Mouse (Mus musculus) left cerebral cortex, adult 2 months (tissue): ENCODE measurements around the gene Ubr4. TPM values are rescaled to one million over a fixed set of nuclear protein-coding genes. Genes with fewer than 3 reads are reported as not detected.

Experiments
- DNase-seq, 2 experiments: peaks; one replicate each; pipeline ENCODE4 v3.0.0; 2021 to 2022; ENCODE audit warnings: low spot score in 2 of 2, mixed read lengths in 1 of 2; ENCODE audit errors: extremely low spot score in 1 of 2
- H3K27ac ChIP-seq: fragments of 200-600 bp; 2 replicates; pipeline ENCODE4 v1.8.1; 2022
- H3K4me3 ChIP-seq: fragments of 200-600 bp; 2 replicates; pipeline ENCODE4 v1.8.1; 2022
- CTCF ChIP-seq: fragments of 200-600 bp; IDR thresholded peaks from 2 replicates; pipeline ENCODE4 v1.8.1; 2022; ENCODE audit warnings: antibody characterized with exemption, mild to moderate bottlenecking, moderate library complexity
- intact Hi-C: fragments of 180-260 bp; cut with DNase I; formaldehyde crosslinking; loops from one replicate; pipeline ENCODE4 v1.15.1; 2025
- total RNA-seq, 2 experiments: library from RNA; stranded (reverse); gene quantifications; 2 replicates each; pipeline ENCODE4 v1.2.3; 2021

The Ubr4 gene
- total RNA-seq, 2 experiments from 2014 or later = 187 to 199 TPM

DNA sequence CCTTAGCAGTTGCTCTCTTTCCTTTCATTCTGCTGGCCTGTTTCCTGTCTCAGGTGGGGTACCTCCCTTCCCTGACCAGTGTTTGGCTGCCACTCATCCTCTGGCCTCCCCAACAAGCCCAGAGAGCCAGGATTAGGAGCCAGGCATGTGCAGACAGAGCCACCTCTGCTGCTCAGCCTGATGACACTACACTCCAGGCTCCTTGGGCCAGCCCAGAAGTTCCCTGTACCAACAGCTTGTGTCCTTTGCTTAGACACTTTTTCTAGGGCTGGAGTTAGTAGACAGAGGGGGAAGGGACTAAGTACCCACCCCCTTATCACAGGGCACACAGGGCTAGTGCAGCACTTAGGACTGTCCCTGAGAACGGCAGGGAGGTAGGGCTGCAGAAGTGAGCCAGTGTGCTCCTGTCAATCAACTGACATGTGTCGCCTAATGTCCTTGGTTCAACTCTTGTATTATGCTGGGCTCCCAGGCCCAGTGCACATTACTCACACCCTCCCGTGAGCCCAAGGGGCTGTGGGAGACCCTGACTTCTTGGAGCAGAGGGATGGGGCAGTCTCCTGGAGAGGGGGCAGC is 139.9 kb downstream of the Ubr4 start:
- Histone ChIP-seq H3K27ac (no peak overlapping the region), H3K4me3 (no peak overlapping the region)
- no peak for TF ChIP-seq CTCF
- intact Hi-C loops = loop anchor here (5.0 kb wide), 1 partner anchor 80 kb away; no protein-coding TSS in a partner anchor
- no peak for DNase-seq

DNA sequence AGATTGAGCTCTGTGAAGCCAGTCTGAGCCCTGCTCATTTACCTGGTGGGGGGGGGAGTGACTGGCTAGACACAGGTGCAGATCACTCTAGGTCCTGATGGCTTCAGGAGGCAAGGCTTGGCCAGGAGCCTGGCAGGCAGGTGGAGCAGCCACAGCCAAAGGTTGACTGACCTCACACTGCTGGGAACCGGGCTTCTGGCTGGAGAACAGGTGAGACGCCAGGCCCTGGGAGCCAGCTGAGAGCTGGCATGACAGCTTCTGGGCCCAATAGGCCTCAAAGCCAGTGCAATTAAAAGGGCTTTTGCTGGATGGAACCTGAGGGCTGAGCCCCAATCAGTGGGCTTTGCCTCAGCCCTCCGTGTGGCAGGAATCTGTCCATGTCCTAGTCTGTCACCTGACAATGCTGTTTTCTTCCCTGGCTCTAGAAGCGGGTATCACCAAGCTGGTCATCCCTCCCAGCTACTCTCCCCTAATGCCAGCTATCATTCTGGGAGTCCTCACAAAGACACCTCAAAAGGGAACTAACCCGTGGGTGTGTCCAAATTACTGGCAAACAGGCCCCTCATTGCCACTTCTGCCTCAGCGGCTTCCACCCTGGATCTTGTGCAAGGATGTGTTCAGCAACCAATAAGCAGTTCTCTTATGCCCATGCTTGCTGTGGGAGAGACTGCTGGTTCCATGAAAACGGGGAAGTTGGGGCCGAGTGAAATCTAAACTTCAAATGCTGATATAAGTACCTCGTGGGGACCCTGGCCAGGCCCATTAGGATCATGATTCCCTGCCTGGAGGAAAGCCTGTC is 141.0 kb downstream of the Ubr4 start:
- intact Hi-C loops = loop anchor here (5.0 kb wide), 1 partner anchor 79 kb away; no protein-coding TSS in a partner anchor
- no peak overlapping the region for H3K27ac ChIP-seq

DNA sequence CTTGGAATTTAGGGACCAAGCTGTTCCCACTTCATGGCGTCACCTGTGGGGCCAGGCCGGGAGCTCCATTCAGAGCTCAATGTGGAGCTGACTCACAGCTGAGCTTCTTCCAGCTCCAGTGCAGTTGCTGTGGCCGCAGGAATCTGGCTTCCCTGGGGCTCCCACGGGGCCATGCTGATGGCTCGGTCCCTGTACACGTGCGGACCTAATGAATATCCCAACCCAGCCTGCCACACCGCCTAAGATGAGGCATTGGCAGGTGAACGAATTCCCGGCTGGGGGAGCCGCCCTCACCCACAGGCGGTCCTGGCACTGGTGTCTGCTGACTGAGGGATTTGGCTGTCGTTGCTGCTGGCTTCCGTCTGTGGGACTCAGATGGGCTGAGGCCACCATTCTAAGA is 148.4 kb downstream of the Ubr4 start:
- no peak for TF ChIP-seq CTCF
- intact Hi-C loops = loop anchor here (5.0 kb wide), 1 partner anchor 66 kb away; no protein-coding TSS in a partner anchor
- no peak overlapping the region for H3K27ac ChIP-seq
- DNase-seq = no peak
- H3K4me3 ChIP-seq = no peak overlapping the region

More for the DNA sequence above, 141.0 kb downstream of the Ubr4 start:
- no peak overlapping the region for H3K4me3 ChIP-seq
- no peak for DNase-seq
- no peak for TF ChIP-seq CTCF

DNA sequence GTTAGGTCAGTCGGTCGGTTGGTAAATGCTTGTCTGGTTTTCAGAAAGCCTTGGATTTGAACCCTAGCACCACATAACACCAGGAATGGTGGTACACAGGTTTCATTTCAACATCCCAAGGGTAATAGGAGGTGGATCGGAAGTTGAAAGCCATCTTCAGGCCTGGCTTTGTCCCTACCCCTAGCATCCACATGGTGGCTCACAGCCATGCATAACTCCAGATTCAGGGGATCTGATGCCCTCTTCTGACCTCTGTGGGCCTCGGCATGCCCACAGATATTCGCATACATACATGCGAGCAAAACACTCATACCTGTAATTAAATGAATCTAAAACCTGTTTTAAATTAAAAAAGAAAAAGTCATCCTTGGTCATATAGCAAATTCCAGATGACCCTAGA is 149.3 kb downstream of the Ubr4 start:
- no peak for DNase-seq
- no peak overlapping the region for H3K27ac ChIP-seq
- intact Hi-C loops = loop anchor here (5.0 kb wide), 1 partner anchor 66 kb away; no protein-coding TSS in a partner anchor
- no peak; the same call in 1 of the 2 replicates for TF ChIP-seq CTCF
- H3K4me3 ChIP-seq = no peak overlapping the region

DNA sequence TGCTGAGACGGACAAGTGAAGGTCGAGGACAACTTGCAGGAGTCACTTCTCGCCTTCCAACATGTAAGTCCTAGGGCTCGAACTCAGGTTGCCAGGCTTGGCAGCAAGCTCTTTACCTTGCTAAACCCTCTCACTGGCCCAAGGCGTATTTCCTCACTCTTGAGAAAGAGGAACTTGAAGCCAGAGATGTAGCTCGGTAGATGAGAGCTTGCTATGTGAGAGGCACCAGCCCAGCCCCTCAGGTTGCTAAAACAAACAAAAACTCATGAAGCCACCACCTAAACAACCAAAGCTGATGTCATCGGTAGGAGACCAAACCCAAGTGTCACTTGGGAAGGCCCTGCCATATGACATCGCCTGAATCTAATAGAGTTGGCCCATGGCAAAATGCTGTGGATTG is 151.5 kb downstream of the Ubr4 start:
- Histone ChIP-seq H3K27ac (no peak overlapping the region), H3K4me3 (no peak overlapping the region)
- no peak for TF ChIP-seq CTCF
- DNase-seq = no peak
- intact Hi-C loops = loop anchor here (5.0 kb wide), 1 partner anchor 63 kb away; no protein-coding TSS in a partner anchor

DNA sequence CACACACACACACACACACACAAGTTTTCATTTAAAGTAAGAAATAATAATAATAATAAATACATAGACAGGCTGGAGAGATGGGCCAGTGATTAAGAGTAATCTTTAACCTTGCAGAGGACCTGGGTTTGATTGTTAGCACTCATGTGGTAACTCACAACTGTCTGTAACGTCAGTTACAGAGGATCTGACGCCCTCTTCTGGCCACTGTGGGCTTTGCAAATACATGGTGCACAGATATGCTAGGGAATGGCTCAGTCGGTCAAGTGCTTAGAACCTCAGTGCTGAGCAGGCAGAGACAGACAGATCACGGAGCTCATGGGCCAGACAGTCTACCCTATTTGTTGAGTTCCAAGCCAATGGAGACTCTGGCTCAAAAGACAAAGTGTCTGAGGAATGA is 153.3 kb downstream of the Ubr4 start:
- no peak overlapping the region for H3K27ac ChIP-seq
- DNase-seq = no peak
- no peak for TF ChIP-seq CTCF
- intact Hi-C loops = no loop called here
- no peak overlapping the region for H3K4me3 ChIP-seq

DNA sequence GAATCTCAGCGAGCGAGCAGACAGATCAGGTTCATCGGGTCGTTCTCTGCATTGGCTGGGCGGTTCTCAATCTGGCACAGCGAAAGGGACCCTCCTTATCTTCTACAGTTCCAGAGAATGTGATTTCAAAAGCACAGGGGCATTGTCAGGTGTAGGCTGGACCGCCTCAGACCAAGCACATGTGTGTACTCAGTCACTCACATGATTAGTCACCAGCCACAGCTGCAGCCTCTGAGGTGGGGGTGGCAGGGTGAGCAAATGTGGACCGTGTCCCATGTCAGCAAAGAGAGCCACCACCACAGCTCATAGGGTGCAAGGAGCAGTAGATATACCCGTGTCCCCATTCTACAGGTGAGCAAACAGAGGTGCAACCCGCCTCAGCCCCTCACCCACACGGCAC is 154.3 kb downstream of the Ubr4 start:
- DNase-seq = no peak
- Histone ChIP-seq H3K4me3 (no peak overlapping the region), H3K27ac (no peak overlapping the region)
- no peak for TF ChIP-seq CTCF
- intact Hi-C loops = no loop called here

DNA sequence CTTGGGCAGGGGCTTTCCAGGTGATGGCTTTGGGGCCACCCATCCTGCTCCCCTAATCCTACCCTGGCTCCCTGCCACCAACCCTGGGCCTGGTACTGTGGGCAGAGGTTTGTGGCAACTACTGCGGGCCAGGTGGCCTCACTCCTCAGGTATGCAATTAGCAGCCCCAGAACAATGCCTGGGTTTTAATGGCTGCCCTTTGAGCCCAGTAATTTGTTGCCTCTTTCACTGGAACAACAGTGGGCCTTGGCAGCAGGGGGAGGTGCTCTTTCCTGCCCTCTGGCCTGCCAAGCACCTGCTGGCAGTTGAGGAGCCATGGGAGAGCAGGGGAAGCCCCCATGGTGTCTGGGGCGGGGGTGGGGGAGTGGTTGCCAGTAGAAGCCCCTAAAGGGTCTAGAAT is 156.7 kb downstream of the Ubr4 start:
- TF ChIP-seq CTCF = no peak
- intact Hi-C loops = no loop called here
- no peak overlapping the region for H3K27ac ChIP-seq
- no peak overlapping the region for H3K4me3 ChIP-seq
- no peak for DNase-seq

DNA sequence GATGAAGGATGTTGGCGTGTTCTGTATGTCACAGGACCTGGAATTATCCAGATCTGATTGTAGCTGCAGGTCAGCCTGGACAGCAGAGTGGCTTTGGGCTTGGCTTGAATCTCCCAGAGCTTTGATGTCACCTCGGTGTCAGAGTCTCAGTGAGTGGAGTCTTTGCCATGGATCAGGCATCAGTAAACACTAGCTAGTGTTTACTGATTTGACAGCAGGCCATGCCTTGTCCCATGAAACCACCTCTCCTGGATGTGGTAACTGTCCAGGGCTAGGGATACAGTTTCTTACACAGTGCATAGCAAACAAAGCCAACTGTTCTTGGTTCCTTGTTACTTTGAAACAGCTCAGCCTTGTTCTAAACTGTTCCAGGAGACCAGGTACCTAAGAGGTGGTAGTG is 159.1 kb downstream of the Ubr4 start:
- H3K4me3 ChIP-seq = no peak overlapping the region
- intact Hi-C loops = no loop called here
- TF ChIP-seq CTCF = no peak
- H3K27ac ChIP-seq = no peak overlapping the region
- DNase-seq = no peak

DNA sequence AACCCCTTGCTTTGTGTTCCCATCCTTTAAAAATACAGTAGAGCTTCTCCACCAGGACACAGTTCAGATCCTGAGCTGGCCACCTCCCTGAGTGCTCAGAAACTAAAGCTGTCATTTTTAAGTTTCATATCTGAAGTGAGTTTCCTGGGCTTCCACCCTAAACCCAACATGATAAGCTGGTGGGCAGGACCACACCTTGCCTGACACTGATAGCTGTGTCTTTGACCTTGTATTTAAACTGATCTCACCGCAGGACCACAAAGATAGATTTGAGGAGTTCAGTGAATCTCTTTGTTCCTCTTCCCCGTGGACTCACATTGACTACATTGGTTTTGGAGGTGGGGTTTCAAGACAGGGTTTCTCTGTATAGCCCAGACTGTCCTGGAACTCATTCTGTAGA is 160.6 kb downstream of the Ubr4 start:
- intact Hi-C loops = no loop called here
- Histone ChIP-seq H3K4me3 (no peak overlapping the region), H3K27ac (no peak overlapping the region)
- TF ChIP-seq CTCF = no peak
- no peak for DNase-seq

DNA sequence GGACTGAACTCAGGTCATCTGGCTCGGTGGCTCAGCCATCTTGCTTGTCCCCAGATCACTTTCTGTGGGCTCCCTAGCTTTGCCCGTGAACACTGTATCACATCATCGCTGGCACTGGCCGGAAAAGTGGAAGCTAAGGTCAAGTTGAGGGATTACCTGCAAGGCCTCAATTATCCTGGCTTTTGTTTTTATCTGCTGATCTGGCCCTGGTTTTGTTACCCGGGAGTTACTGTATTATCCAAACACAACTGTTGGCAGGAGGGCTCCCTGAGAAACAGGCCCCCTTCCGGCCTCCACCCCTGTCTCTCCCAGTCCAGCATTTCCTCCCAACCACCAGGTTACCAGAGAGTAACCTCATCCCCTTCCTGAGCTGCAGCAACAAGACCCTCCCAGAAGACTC is 166.8 kb downstream of the Ubr4 start:
- TF ChIP-seq CTCF = no peak
- DNase-seq = no peak
- no peak overlapping the region for H3K27ac ChIP-seq
- no peak overlapping the region for H3K4me3 ChIP-seq
- intact Hi-C loops = no loop called here

DNA sequence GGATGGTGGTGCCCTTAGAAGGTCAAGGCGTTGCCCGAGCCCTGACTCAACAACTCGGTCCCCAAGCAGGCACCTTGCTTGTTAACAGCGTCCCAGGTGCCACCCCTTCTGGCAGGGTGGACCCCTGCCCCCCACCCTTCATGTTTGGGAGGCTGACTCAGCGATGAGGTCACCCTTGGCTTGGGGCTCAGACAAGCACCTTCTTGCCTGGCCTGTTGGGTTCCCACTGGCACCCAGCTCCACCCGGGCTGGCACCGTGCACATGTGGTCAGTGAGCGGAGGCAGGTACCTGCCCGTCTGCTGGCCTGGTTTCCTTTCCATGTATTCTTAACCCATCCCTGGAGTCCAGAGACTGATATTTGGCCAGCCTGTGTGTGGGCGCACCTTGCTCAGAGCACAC is 169.5 kb downstream of the Ubr4 start:
- intact Hi-C loops = loop anchor here (10.0 kb wide), 1 partner anchor 333 kb away; no protein-coding TSS in a partner anchor
- DNase-seq = no peak
- H3K27ac ChIP-seq = no peak overlapping the region
- no peak for TF ChIP-seq CTCF
- H3K4me3 ChIP-seq = no peak overlapping the region
